Mouse (Mus musculus) hindbrain, embryonic 11.5 days (tissue): ENCODE measurements at regions not wholly inside any gene's neighbourhood (a gene's known extent, or its start where the extent isn't known, plus 50 kb on each side); places are given as distances from the start of the nearest gene placed in this dataset.

Source experiments
- ATAC-seq: fragments of 200-750 bp; cut with Nextera tagmentation; 2 replicates; pipeline ENCODE4 v1.8.0; 2017; ENCODE audit warnings: mild to moderate bottlenecking, moderate TSS enrichment, moderate library complexity; ENCODE audit not compliant: low FRiP score
- DNase-seq: peaks from one replicate; pipeline ENCODE4 v3.0.0-alpha.2; 2015; ENCODE audit warnings: low spot score
- H3K27ac ChIP-seq: fragments of 300-500 bp; sonication (generic); 2 replicates; pipeline ENCODE4 v1.5.1; 2014; ENCODE audit warnings: mild to moderate bottlenecking, low read depth, low read length
- H3K27me3 ChIP-seq: fragments of 300-500 bp; sonication (generic); 2 replicates; pipeline ENCODE4 v1.6.1; 2014; ENCODE audit warnings: mild to moderate bottlenecking, low read length, moderate library complexity, mixed read lengths; ENCODE audit not compliant: control insufficient read depth, insufficient read depth
- H3K36me3 ChIP-seq: fragments of 300-500 bp; sonication (generic); 2 replicates; pipeline ENCODE4 v1.6.1; 2014; ENCODE audit warnings: mild to moderate bottlenecking, low read length, moderate library complexity, mixed read lengths; ENCODE audit not compliant: control insufficient read depth, insufficient read depth
- H3K4me1 ChIP-seq: fragments of 300-500 bp; sonication (generic); replicated peaks from 2 replicates; pipeline ENCODE4 v1.6.1; 2014; ENCODE audit warnings: low read length, mixed read lengths; ENCODE audit not compliant: control insufficient read depth, insufficient read depth
- H3K4me2 ChIP-seq: fragments of 300-500 bp; sonication (generic); replicated peaks from 2 replicates; pipeline ENCODE4 v1.6.1; 2014; ENCODE audit warnings: mild to moderate bottlenecking, low read depth, low read length
- H3K4me3 ChIP-seq: fragments of 300-500 bp; sonication (generic); 2 replicates; pipeline ENCODE4 v1.5.1; 2014; ENCODE audit warnings: low read depth, low read length
- H3K9ac ChIP-seq: fragments of 300-500 bp; sonication (generic); 2 replicates; pipeline ENCODE4 v1.6.1; 2014; ENCODE audit warnings: low read depth, low read length
- H3K9me3 ChIP-seq: fragments of 300-500 bp; sonication (generic); 2 replicates; pipeline ENCODE4 v1.6.1; 2016; ENCODE audit warnings: low read length; ENCODE audit not compliant: control insufficient read depth
- WGBS: fragments of 180-500 bp; shearing (Covaris S2); extraction: QIAGEN DNeasy Blood & Tissue Kit; methylation state at CpG from one replicate; pipeline ENCODE4 v1.1.7; 2014; 5-methylcytosine and 5-hydroxymethylcytosine counted together

DNA sequence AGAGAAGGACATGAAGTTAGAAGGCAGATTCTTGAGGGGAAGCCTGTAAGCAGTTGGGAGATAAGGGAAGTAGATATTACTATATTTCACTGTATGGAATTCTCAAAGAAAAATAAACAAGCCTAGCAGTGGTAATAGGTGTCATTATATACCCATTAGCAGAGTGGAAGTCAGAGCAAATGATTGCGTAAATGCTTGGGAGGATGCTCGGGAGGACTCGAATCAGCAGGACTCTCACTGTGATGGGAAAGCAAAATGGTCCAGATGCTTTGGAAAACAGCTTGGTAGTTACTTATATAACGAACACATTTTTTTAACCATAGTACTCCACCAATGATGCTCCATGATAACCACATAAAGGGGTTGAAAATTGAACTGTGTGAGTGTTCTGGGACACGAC is 100.4 kb upstream of the Bmper start:
- Histone ChIP-seq H3K9ac (no peak overlapping the region), H3K27me3 (no peaks in the 10 kb centered on the region), H3K9me3 (no peaks in the 10 kb centered on the region), H3K4me1 (no peaks in the 10 kb centered on the region), H3K27ac (no peak overlapping the region), H3K4me3 (no peak overlapping the region), H3K4me2 (no peak overlapping the region), H3K36me3 (no peaks in the 10 kb centered on the region)
- DNase-seq (no peak), ATAC-seq (no peak)
- 86% methylated on average over 5 of the region's 5 CpGs for WGBS

DNA sequence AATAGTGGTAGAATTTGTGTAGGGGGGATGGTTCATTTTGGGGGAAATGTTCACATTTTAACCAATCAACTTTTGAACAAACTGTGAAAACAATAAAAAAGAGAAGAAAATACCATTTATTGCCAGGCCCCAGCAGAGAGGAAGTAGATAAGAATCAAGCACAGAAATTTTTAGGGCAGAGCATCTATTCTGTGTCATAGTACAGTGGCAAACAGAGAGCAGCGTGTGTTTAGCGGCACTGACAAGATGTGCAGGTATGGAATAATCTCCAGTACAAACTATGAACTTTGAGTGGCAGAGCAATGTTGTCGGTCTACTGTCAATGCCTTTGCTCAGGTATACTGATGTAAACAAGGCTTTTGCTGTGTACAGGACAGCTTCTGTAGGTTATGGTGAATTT is 99.4 kb upstream of the Bmper start:
- 91% methylated on average over 3 of the region's 3 CpGs for WGBS
- H3K9me3 ChIP-seq = no peaks in the 10 kb centered on the region
- no peak overlapping the region for H3K4me3 ChIP-seq
- H3K4me1 ChIP-seq = no peaks in the 10 kb centered on the region
- no peaks in the 10 kb centered on the region for H3K36me3 ChIP-seq
- ATAC-seq = no peak
- H3K27me3 ChIP-seq = no peaks in the 10 kb centered on the region
- DNase-seq = no peak
- no peak overlapping the region for H3K9ac ChIP-seq
- no peak overlapping the region for H3K27ac ChIP-seq
- no peak overlapping the region for H3K4me2 ChIP-seq

DNA sequence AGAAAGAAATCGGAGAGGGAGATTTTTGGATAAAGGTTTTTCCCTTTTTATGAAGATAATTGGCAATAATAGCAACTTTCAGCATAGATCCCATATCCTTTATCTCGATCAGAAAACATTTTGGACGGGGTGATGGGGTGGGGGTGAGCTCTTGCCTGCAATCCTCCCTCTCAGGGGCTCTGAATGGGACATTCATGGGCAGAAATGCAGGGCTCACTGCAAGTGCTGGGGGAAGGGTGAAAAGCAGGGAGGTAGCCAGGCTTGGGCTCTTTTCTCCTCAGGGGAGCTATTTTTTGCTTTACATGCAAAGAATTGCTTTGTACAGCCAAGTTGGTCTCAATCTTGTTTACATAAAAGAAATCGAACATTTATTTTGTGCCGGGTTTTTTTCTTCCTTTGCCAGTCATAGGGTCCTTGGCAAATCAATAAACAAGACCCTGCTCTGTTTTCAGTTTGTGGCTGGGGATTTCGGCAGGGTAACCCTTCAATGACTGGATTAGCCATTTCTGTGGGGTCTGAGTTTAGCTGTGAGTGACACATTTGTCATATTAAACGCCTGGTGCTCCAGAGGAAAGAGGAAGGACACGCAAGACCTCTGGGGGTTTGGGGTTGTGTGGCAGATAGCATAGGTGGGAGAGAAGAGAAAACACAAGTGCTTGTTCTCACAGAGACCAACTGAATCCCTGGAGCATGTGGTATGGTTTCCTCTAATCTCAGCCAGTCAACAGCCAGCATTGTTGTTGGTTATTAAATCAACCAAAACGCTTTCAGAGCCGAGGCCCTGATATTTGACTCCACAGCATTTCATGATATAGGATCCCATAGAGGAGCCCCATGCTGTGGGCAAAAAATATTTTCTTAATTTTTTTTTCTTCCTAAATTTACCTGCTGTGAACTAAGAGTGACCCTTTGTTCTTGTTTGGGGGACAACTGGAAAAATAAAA is 96.8 kb upstream of the Bmper start:
- H3K4me1 ChIP-seq = no peaks in the 10 kb centered on the region
- no peaks in the 10 kb centered on the region for H3K9me3 ChIP-seq
- WGBS = 52% methylated on average over 10 of the region's 10 CpGs
- H3K27me3 ChIP-seq = no peaks in the 10 kb centered on the region
- H3K4me3 ChIP-seq = no peak overlapping the region
- no peak overlapping the region for H3K9ac ChIP-seq
- H3K4me2 ChIP-seq = no peak overlapping the region
- H3K36me3 ChIP-seq = no peaks in the 10 kb centered on the region
- ATAC-seq (no peak), DNase-seq (no peak)
- H3K27ac ChIP-seq = no peak overlapping the region

GRCm38 (mm10) chr9:23127338-23128017 is 95.4 kb upstream of the Bmper start:
- Histone ChIP-seq H3K4me1 (no peaks in the 10 kb centered on the region), H3K4me3 (no peak overlapping the region), H3K27me3 (no peaks in the 10 kb centered on the region), H3K4me2 (no peak overlapping the region), H3K27ac (no peak overlapping the region), H3K9ac (no peak overlapping the region), H3K9me3 (no peaks in the 10 kb centered on the region), H3K36me3 (no peaks in the 10 kb centered on the region)
- 47% methylated on average over 9 of the region's 9 CpGs for WGBS
- DNase-seq = peak; percentile 21
- ATAC-seq = no peak

DNA sequence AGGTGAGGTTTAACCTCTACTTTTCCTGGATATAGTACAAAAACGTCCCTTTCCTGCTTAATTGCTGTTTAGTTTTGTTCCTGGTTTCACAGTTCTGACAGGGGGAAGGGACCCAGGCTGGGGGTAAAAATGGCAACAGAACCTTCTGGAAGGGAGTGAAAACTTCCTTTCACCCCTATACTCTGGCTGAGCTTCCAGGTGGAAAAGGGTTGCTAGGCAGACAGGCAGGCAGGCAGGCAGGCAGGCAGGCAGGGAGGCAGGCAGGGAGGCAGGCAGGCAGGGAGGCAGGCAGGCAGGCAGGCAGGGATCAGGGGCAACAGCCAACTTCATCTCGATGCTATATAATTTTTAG is 94.9 kb upstream of the Bmper start:
- H3K9ac ChIP-seq = no peak overlapping the region
- no peaks in the 10 kb centered on the region for H3K4me1 ChIP-seq
- ATAC-seq = no peak
- H3K27ac ChIP-seq = no peak overlapping the region
- no peaks in the 10 kb centered on the region for H3K9me3 ChIP-seq
- no peak for DNase-seq
- no peak overlapping the region for H3K4me3 ChIP-seq
- H3K4me2 ChIP-seq = no peak overlapping the region
- WGBS = 81% methylated on average over 2 of the region's 2 CpGs
- no peaks in the 10 kb centered on the region for H3K36me3 ChIP-seq
- H3K27me3 ChIP-seq = no peaks in the 10 kb centered on the region

DNA sequence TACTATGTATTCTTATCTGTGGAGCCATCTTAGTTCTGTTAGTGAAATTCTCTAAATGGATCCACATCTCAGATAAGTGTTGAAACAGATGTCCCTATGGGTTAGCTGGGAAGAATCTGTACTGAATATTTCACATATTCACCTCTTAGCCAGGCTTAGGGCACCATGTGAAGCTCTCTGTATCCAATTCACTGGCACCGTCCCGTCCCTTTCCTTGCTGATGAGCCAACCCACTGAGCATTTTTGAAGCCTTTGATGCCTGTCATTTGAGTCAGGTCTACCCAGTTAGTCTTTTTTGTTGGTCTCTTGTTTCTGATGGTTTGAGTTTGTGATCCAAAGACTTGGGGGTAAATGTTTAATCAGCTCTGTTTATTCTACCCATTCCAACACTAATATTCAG is 88.9 kb upstream of the Bmper start:
- Histone ChIP-seq H3K4me1 (no peaks in the 10 kb centered on the region), H3K36me3 (no peaks in the 10 kb centered on the region), H3K9me3 (no peaks in the 10 kb centered on the region), H3K4me3 (no peak overlapping the region), H3K27ac (no peak overlapping the region), H3K4me2 (no peak overlapping the region), H3K9ac (no peak overlapping the region), H3K27me3 (no peaks in the 10 kb centered on the region)
- 78% methylated on average over 2 of the region's 2 CpGs for WGBS
- ATAC-seq (no peak), DNase-seq (no peak)

DNA sequence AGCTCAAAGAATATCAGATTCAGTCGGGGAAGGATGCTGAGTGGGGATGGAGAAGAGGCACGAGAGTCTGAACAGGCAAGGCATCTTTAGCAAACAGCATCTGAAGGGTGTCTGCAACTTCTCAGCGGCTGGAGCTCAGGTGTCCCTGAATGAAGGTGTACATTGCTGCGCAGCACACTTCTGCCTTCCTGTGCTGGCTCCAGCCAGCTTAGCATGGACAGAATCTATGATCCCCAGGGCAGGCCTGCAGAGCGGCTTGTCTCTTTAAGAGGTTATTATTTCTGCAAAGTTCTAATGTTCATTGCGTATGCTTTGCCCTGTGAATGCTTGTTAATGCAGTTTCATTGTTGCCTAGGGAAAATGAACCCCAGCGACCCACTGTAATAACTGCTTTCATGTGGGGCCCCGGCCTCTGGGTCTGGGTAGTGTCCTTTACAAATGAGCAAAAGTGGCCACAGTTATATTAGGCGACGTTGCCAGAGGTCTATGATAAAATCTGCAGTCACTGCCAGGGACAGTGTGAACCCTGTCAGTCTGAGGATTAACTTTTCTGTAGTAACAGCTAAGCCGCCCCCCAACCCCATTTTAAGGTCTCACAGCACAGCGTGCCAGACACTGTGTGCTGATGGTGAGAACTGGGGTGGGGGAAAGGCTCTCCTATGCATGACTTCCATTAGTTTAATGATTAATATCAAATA is 88.3 kb upstream of the Bmper start:
- ATAC-seq (no peak), DNase-seq (no peak)
- Histone ChIP-seq H3K4me2 (no peak overlapping the region), H3K36me3 (no peaks in the 10 kb centered on the region), H3K27me3 (no peaks in the 10 kb centered on the region), H3K9me3 (no peaks in the 10 kb centered on the region), H3K4me3 (no peak overlapping the region), H3K9ac (no peak overlapping the region), H3K4me1 (no peaks in the 10 kb centered on the region), H3K27ac (no peak overlapping the region)
- WGBS = 83% methylated on average over 12 of the region's 12 CpGs

DNA sequence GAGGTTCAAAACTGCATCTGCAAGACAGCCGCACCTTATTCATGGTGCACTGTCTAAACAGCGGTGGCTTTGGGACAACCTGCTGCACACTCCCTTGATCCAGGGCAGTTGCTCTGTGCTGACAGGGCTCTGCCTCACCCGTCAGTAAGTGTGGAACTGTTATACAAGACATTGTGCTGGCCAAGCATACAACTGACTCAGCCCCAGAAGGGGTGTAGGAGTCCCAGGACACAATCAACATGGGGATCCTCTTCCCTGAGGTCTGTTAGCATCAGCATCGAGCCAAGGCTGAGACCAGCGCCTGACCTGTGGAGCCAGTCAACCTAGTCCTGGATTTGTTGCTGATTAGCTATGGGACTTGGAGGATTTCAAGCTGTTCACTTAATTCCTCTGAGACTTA is 86.4 kb upstream of the Bmper start:
- Histone ChIP-seq H3K4me3 (no peak overlapping the region), H3K9me3 (no peaks in the 10 kb centered on the region), H3K27ac (no peak overlapping the region), H3K4me1 (no peaks in the 10 kb centered on the region), H3K9ac (no peak overlapping the region), H3K27me3 (no peaks in the 10 kb centered on the region), H3K4me2 (no peak overlapping the region), H3K36me3 (no peaks in the 10 kb centered on the region)
- DNase-seq = no peak
- 88% methylated on average over 5 of the region's 5 CpGs for WGBS
- ATAC-seq = no peak
